Mouse (Mus musculus): ENCODE results near the gene Rnd2. TPM values are rescaled to one million over a fixed set of nuclear protein-coding genes. Genes with fewer than 3 reads are reported as not detected.

Gene Rnd2
- polyA plus RNA-seq (2012; rRNA removed; ENCODE audit: low replicate concordance): 9.3 and 10.1 TPM in 2 replicates

GRCm38 (mm10) chr11:101464211-101465100 is at the start of gene Rnd2:
Gene Rnd2, plus strand, starts transcription at chr11:101464999.

DNA sequence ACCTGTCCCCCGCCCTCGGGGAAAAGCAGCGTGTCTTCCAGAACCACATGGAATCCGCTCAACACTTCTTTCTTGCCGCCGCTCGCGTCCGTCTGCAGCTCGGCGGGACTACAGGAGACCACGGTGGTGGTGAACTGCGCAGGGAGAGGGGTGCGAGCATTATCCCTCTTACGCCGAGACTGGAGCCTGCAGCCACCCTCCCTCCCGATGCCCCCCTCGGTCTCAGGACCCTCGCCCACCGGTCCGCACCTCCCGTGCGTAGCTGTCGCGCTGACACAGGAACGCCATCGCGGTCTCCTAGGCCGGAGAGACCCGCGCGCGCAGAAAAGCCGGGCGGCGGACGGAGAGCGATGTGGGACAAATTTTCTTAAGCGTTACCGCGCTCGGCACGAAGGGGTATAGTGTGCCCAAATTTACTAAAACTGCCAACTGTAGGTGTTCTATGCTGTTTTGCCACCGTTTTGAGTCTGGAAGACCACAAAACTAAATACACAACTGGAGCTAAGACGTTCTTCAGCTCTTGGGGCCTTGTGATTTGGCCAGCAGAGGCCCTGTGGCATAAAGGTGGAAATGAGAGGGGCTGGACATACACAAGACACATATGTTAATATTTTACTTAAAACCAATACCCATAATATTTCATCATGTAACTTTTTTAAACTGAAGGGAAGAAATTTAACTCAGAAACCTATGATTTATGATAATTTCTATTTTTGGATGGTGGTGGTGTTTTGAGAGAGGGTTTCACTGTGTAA is 47.5 kb upstream of the Rnd2 start, which contains the start of gene Aarsd1:
Gene Aarsd1 (minus strand): TSS at position 515 of the 755 bp plus-strand sequence.

GRCm38 (mm10) chr11:101424105-101424851 is 40.5 kb upstream of the Rnd2 start, which contains the start of gene Gm27029:
Gene Gm27029, minus strand, starts transcription at chr11:101424796.

DNA sequence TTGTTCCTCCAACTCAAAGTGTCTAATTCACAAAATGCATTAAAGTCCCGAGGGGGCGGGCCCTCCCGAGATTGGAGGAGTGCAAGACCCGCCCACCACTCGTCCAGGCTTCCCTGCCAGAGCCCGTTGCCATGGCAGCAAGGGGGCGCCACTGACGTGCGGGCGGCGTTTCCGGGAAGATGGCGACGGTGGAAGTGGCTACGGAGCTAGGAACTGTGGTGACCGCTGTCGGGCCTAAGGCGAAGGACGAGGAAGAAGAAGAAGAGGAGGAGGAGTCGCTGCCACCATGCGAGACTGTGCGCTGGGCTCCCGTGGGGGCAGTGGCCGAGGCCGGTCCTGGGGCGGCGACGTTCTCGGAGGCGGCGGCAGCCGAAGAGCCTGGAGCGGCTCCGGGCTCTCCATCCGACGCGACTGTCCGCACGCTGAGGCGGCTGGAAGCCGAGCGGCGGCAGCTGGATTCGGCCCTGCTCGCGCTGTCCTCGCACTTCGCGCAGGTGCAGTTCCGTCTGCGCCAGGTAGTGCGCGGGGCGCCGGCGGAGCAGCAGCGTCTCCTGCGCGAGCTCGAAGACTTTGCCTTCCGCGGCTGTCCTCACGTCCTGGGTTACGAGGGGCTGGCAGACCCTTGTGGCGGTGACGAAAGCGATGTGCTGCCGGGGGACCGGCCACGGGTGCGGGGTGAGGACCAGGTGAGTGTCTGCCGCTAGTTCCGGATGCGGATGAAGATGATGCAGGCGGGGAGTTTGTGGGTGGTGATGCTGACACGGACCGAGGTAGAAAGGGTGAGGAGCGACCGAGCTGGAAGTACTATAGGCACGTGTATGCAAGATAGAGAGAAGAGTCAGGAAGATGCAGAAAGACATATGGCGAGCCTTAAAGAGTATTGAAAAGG is 39.6 kb upstream of the Rnd2 start, which contains the start of the genes Rundc1 and Ptges3l:
Gene Rundc1 (plus strand): TSS at position 161 of the 889 bp plus-strand sequence.
Gene Ptges3l (minus strand): TSS at position 409 of the 889 bp plus-strand sequence.

DNA sequence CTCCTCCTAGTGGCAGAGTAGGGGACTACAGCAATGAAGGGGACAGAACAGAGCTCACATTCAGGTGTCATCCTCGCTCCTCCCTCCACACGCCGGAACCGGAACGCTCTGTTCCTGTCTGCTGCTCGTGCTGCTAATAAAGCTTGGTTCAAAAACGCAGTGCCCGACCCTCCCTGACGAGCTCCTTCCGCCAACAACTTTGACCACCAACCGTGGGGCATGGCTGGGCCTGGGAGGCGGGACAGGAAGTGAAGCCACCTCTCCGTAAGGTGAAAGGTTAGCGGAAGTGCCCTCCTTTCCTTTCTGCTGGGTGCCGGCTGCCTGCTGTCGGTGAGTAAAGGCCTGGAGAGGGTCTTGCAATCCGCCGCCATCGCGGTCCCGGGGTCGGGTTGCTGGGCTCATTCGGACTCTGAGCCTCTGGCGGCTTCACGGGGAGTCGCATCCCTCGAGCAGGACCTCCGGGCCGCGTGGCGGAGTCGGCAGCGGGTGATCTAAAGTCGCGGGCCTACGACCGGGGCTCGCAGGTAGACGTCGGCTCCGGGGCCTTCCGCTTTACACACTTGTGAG is 22.6 kb upstream of the Rnd2 start, which contains the start of gene Rpl27:
Gene Rpl27 (plus strand): TSS at position 172 of the 567 bp plus-strand sequence.

GRCm38 (mm10) chr11:101448274-101448746 is 16.5 kb upstream of the Rnd2 start, which contains the start of gene Ifi35:
Gene Ifi35, plus strand, starts transcription at chr11:101448407.

GRCm38 (mm10) chr11:101465869-101466551 is 1.2 kb downstream of the Rnd2 start, which contains the start of gene Vat1:
Gene Vat1, minus strand, starts transcription at chr11:101466230.

Other genes starting within 250 kb of the Rnd2 start
- 34.7 and 54.3 TPM in 2 replicates for gene Ezh1, start 238.5 kb upstream of the Rnd2 start, polyA plus RNA-seq (2012; rRNA removed; ENCODE audit: low replicate concordance)
- gene Ramp2, start 219.0 kb upstream of the Rnd2 start, polyA plus RNA-seq (2012; rRNA removed; ENCODE audit: low replicate concordance): 138 and 195 TPM in 2 replicates
- 89.8 and 96.1 TPM in 2 replicates for gene Vps25, start 211.3 kb upstream of the Rnd2 start, polyA plus RNA-seq (2012; rRNA removed; ENCODE audit: low replicate concordance)
- gene Wnk4, start 204.4 kb upstream of the Rnd2 start, polyA plus RNA-seq (2012; rRNA removed; ENCODE audit: low replicate concordance): 1.9 and 2.4 TPM in 2 replicates
- 0.05 and 0.17 TPM in 2 replicates for gene Cntd1, start 186.0 kb upstream of the Rnd2 start, polyA plus RNA-seq (2012; rRNA removed; ENCODE audit: low replicate concordance)
- 190 and 296 TPM in 2 replicates for gene Coa3, start 185.9 kb upstream of the Rnd2 start, polyA plus RNA-seq (2012; rRNA removed; ENCODE audit: low replicate concordance)
- gene Becn1, start 162.7 kb upstream of the Rnd2 start, polyA plus RNA-seq (2012; rRNA removed; ENCODE audit: low replicate concordance): 53.9 and 131 TPM in 2 replicates
- gene Psme3, start 148.8 kb upstream of the Rnd2 start, polyA plus RNA-seq (2012; rRNA removed; ENCODE audit: low replicate concordance): 44.3 and 89.4 TPM in 2 replicates
- 6.3 and 7.4 TPM in 2 replicates for gene Aoc2, start 139.9 kb upstream of the Rnd2 start, polyA plus RNA-seq (2012; rRNA removed; ENCODE audit: low replicate concordance)
- gene Aoc3, start 134.4 kb upstream of the Rnd2 start, polyA plus RNA-seq (2012; rRNA removed; ENCODE audit: low replicate concordance): 268 and 327 TPM in 2 replicates
- gene G6pc, start 97.4 kb upstream of the Rnd2 start, polyA plus RNA-seq (2012; rRNA removed; ENCODE audit: low replicate concordance): 0.06 and 0.60 TPM in 2 replicates
- gene Aarsd1, start 47.4 kb upstream of the Rnd2 start, polyA plus RNA-seq (2012; rRNA removed; ENCODE audit: low replicate concordance): 22.4 and 22.6 TPM in 2 replicates
- gene Gm27029, start 40.2 kb upstream of the Rnd2 start, polyA plus RNA-seq (2012; rRNA removed; ENCODE audit: low replicate concordance): 0.46 TPM in 1 of 2 replicates, not detected in the other
- 24.9 and 25.1 TPM in 2 replicates for gene Rundc1, start 39.9 kb upstream of the Rnd2 start, polyA plus RNA-seq (2012; rRNA removed; ENCODE audit: low replicate concordance)
- 3.4 and 15.5 TPM in 2 replicates for gene Ptges3l, start 39.7 kb upstream of the Rnd2 start, polyA plus RNA-seq (2012; rRNA removed; ENCODE audit: low replicate concordance)
- 285 and 417 TPM in 2 replicates for gene Rpl27, start 22.7 kb upstream of the Rnd2 start, polyA plus RNA-seq (2012; rRNA removed; ENCODE audit: low replicate concordance)
- 48.5 and 57.7 TPM in 2 replicates for gene Ifi35, start 16.6 kb upstream of the Rnd2 start, polyA plus RNA-seq (2012; rRNA removed; ENCODE audit: low replicate concordance)
- 137 and 204 TPM in 2 replicates for gene Vat1, start 1.2 kb downstream of the Rnd2 start, polyA plus RNA-seq (2012; rRNA removed; ENCODE audit: low replicate concordance)
- 0.37 and 0.60 TPM in 2 replicates for gene Brca1, start 87.0 kb downstream of the Rnd2 start, polyA plus RNA-seq (2012; rRNA removed; ENCODE audit: low replicate concordance)
- 98.5 and 134 TPM in 2 replicates for gene Nbr1, start 87.2 kb downstream of the Rnd2 start, polyA plus RNA-seq (2012; rRNA removed; ENCODE audit: low replicate concordance)
- 72.0 and 133 TPM in 2 replicates for gene Tmem106a, start 117.2 kb downstream of the Rnd2 start, polyA plus RNA-seq (2012; rRNA removed; ENCODE audit: low replicate concordance)
- gene Gm11634, start 134.3 kb downstream of the Rnd2 start, polyA plus RNA-seq (2012; rRNA removed; ENCODE audit: low replicate concordance): not detected in 2 replicates
- 21.4 and 37.1 TPM in 2 replicates for gene Rdm1, start 162.2 kb downstream of the Rnd2 start, polyA plus RNA-seq (2012; rRNA removed; ENCODE audit: low replicate concordance)
- gene Arl4d, start 200.5 kb downstream of the Rnd2 start, polyA plus RNA-seq (2012; rRNA removed; ENCODE audit: low replicate concordance): 7.7 and 8.1 TPM in 2 replicates